Mouse (Mus musculus) stomach, embryonic 16.5 days (tissue): ENCODE measurements around the gene Nhej1. TPM values are rescaled to one million over a fixed set of nuclear protein-coding genes. Genes with fewer than 3 reads are reported as not detected.

Experiments used
- ATAC-seq: fragments of 200-750 bp; cut with Nextera tagmentation; 2 replicates; pipeline ENCODE4 v1.8.0; 2017; ENCODE audit warnings: moderate number of reproducible peaks, moderate TSS enrichment; ENCODE audit not compliant: insufficient read depth, low FRiP score
- H3K27ac ChIP-seq: fragments of 300-500 bp; sonication (generic); 2 replicates; pipeline ENCODE4 v1.5.1; 2014; ENCODE audit warnings: low read length
- H3K27me3 ChIP-seq: fragments of 300-500 bp; sonication (generic); 2 replicates; pipeline ENCODE4 v1.6.1; 2014; ENCODE audit warnings: low read length, control low read depth, mixed read lengths; ENCODE audit not compliant: control insufficient read depth, insufficient read depth
- H3K36me3 ChIP-seq: fragments of 300-500 bp; sonication (generic); 2 replicates; pipeline ENCODE4 v1.6.1; 2014; ENCODE audit warnings: low read length; ENCODE audit not compliant: control insufficient read depth, insufficient read depth
- H3K4me1 ChIP-seq: fragments of 300-500 bp; sonication (generic); 2 replicates; pipeline ENCODE4 v1.6.1; 2014; ENCODE audit warnings: low read length, control low read depth, mixed read lengths; ENCODE audit not compliant: control insufficient read depth, insufficient read depth
- H3K4me2 ChIP-seq: fragments of 300-500 bp; sonication (generic); 2 replicates; pipeline ENCODE4 v1.6.1; 2014; ENCODE audit warnings: low read depth, low read length, mixed read lengths
- H3K4me3 ChIP-seq: fragments of 300-500 bp; sonication (generic); replicated peaks from 2 replicates; pipeline ENCODE4 v1.5.1; 2014; ENCODE audit warnings: mild to moderate bottlenecking, low read length
- H3K9ac ChIP-seq: fragments of 300-500 bp; sonication (generic); 2 replicates; pipeline ENCODE4 v1.6.1; 2014; ENCODE audit warnings: low read length
- H3K9me3 ChIP-seq: fragments of 300-500 bp; sonication (generic); replicated peaks from 2 replicates; pipeline ENCODE4 v1.6.1; 2016; ENCODE audit warnings: low read length, control low read depth; ENCODE audit not compliant: control insufficient read depth
- WGBS: fragments of 180-500 bp; shearing (Covaris S2); extraction: QIAGEN DNeasy Blood & Tissue Kit; methylation state at CpG from one replicate; pipeline ENCODE4 v1.1.7; 2014; 5-methylcytosine and 5-hydroxymethylcytosine counted together
- polyA plus RNA-seq: library from polyadenylated mRNA; unstranded; fragments of >200 nt; fragmentation: Nextera tagmentation; extraction: Ambion mirVana; gene quantifications from 2 replicates; pipeline ENCODE4 v1.2.1, GENCODE M21; 2015

Gene Nhej1
- polyA plus RNA-seq, 1 experiment from 2014 or later, result 7.6 TPM

- Histone ChIP-seq H3K4me2 (peak within 1 kb of the TSS; percentile 35), H3K9ac (no peak within 1 kb of the TSS), H3K27me3 (peaks cover 4% of the 10 kb centered on the region), H3K36me3 (no peaks in the 10 kb centered on the region), H3K4me3 (peak within 1 kb of the TSS; percentile 10; the same call in 1 of the 2 replicates), H3K4me1 (no peaks in the 10 kb centered on the region), H3K9me3 (no peaks in the 10 kb centered on the region), H3K27ac (no peak within 1 kb of the TSS)
- ATAC-seq, result no peak
- 2% methylated on average over 18 of the region's 18 CpGs for WGBS
These were observed 189.6 kb downstream of the Nhej1 start, which contains the start of gene Cfap65 for GRCm38 (mm10) chr1:74935402-74935801. TSS of gene Cfap65 (minus strand) at chr1:74935599.

- no peak overlapping the region for H3K4me3 ChIP-seq
- no peaks in the 10 kb centered on the region for H3K27me3 ChIP-seq
- no peak overlapping the region for H3K4me2 ChIP-seq
- no peak for ATAC-seq
- H3K4me1 ChIP-seq, result no peaks in the 10 kb centered on the region
- no peak overlapping the region for H3K9ac ChIP-seq
- no peak overlapping the region for H3K27ac ChIP-seq
- no peaks in the 10 kb centered on the region for H3K36me3 ChIP-seq
- H3K9me3 ChIP-seq, result no peaks in the 10 kb centered on the region
- WGBS, result 72% methylated on average over 9 of the region's 9 CpGs
These were observed 197.2 kb downstream of the Nhej1 start for GRCm38 (mm10) chr1:74927621-74928296.

GRCm38 (mm10) chr1:74926721-74927120, 198.3 kb downstream of the Nhej1 start:
- H3K4me1 ChIP-seq, result no peaks in the 10 kb centered on the region
- H3K4me2 ChIP-seq, result no peak overlapping the region
- H3K9me3 ChIP-seq, result no peaks in the 10 kb centered on the region
- 31% methylated on average over 6 of the region's 6 CpGs for WGBS
- ATAC-seq, result peak; percentile 37; the same call in 1 of the 2 replicates
- H3K36me3 ChIP-seq, result no peaks in the 10 kb centered on the region
- H3K27ac ChIP-seq, result no peak overlapping the region
- no peak overlapping the region for H3K9ac ChIP-seq
- no peak overlapping the region for H3K4me3 ChIP-seq
- H3K27me3 ChIP-seq, result no peaks in the 10 kb centered on the region

GRCm38 (mm10) chr1:74924464-74924863, 200.5 kb downstream of the Nhej1 start:
- no peaks in the 10 kb centered on the region for H3K4me1 ChIP-seq
- no peak overlapping the region for H3K9ac ChIP-seq
- no peak overlapping the region for H3K4me2 ChIP-seq
- no peak for ATAC-seq
- no peak overlapping the region for H3K27ac ChIP-seq
- no peaks in the 10 kb centered on the region for H3K36me3 ChIP-seq
- no peaks in the 10 kb centered on the region for H3K9me3 ChIP-seq
- H3K27me3 ChIP-seq, result no peaks in the 10 kb centered on the region
- 64% methylated on average over 4 of the region's 4 CpGs for WGBS
- no peak overlapping the region for H3K4me3 ChIP-seq

Other genes starting within 250 kb of the Nhej1 start
- gene Fev, start 239.8 kb downstream of the Nhej1 start, polyA plus RNA-seq, result 0.15 and 0.44 TPM in 2 replicates
- 1.4 and 1.9 TPM in 2 replicates for gene Cryba2, start 232.1 kb downstream of the Nhej1 start, polyA plus RNA-seq
- 0.05 and 0.07 TPM in 2 replicates for gene Cfap65, start 189.6 kb downstream of the Nhej1 start, polyA plus RNA-seq
- gene Ihh, start 173.5 kb downstream of the Nhej1 start, polyA plus RNA-seq, result 19.0 and 22.0 TPM in 2 replicates
- 0.85 and 1.3 TPM in 2 replicates for gene Slc23a3, start 8.7 kb upstream of the Nhej1 start, polyA plus RNA-seq
- 41.4 and 43.4 TPM in 2 replicates for gene Cnppd1, start 17.5 kb upstream of the Nhej1 start, polyA plus RNA-seq
- gene Retreg2, start 17.6 kb upstream of the Nhej1 start, polyA plus RNA-seq, result 35.4 and 36.5 TPM in 2 replicates
- gene Zfand2b, start 43.4 kb upstream of the Nhej1 start, polyA plus RNA-seq, result 43.3 and 45.3 TPM in 2 replicates
- gene Abcb6, start 55.2 kb upstream of the Nhej1 start, polyA plus RNA-seq, result 23.2 and 27.7 TPM in 2 replicates
- gene Ankzf1, start 67.0 kb upstream of the Nhej1 start, polyA plus RNA-seq, result 26.3 and 26.5 TPM in 2 replicates
- gene Atg9a, start 67.0 kb upstream of the Nhej1 start, polyA plus RNA-seq, result 28.4 TPM in 2 replicates
- gene Glb1l, start 85.6 kb upstream of the Nhej1 start, polyA plus RNA-seq, result 18.2 and 20.1 TPM in 2 replicates
- gene Stk16, start 85.6 kb upstream of the Nhej1 start, polyA plus RNA-seq, result 109 and 115 TPM in 2 replicates
- 184 and 218 TPM in 2 replicates for gene Tuba4a, start 94.7 kb upstream of the Nhej1 start, polyA plus RNA-seq
- not detected in 2 replicates for gene A630095N17Rik, start 106.9 kb upstream of the Nhej1 start, polyA plus RNA-seq
- 31.3 and 32.3 TPM in 2 replicates for gene Dnajb2, start 111.2 kb upstream of the Nhej1 start, polyA plus RNA-seq
- 2.0 and 2.6 TPM in 2 replicates for gene Ptprn, start 139.3 kb upstream of the Nhej1 start, polyA plus RNA-seq
- 6.0 and 6.6 TPM in 2 replicates for gene Resp18, start 153.2 kb upstream of the Nhej1 start, polyA plus RNA-seq
- gene Dnpep, start 192.8 kb upstream of the Nhej1 start, polyA plus RNA-seq, result 125 and 139 TPM in 2 replicates
- gene Des, start 235.1 kb upstream of the Nhej1 start, polyA plus RNA-seq, result 166 and 194 TPM in 2 replicates